Mouse (Mus musculus) embryonic facial prominence, embryonic 11.5 days (tissue): ENCODE measurements around the gene Grin2a. TPM values are rescaled to one million over a fixed set of nuclear protein-coding genes. Genes with fewer than 3 reads are reported as not detected.

Experiments used
- ATAC-seq: fragments of 200-750 bp; cut with Nextera tagmentation; replicated peaks from 2 replicates; pipeline ENCODE4 v1.8.0; 2017; ENCODE audit warnings: low read depth; ENCODE audit not compliant: insufficient number of reproducible peaks, low FRiP score, low TSS enrichment
- DNase-seq: peaks from one replicate; pipeline ENCODE4 v3.0.0-alpha.2; 2015; ENCODE audit warnings: low spot score
- H3K27ac ChIP-seq: fragments of 300-500 bp; sonication (generic); replicated peaks from 2 replicates; pipeline ENCODE4 v1.5.1; 2014; ENCODE audit warnings: mild to moderate bottlenecking, low read depth, low read length, control low read depth
- H3K27me3 ChIP-seq: fragments of 300-500 bp; sonication (generic); 2 replicates; pipeline ENCODE4 v1.6.1; 2014; ENCODE audit warnings: mild to moderate bottlenecking, low read length, moderate library complexity, mixed read lengths; ENCODE audit not compliant: control insufficient read depth, insufficient read depth
- H3K36me3 ChIP-seq: fragments of 300-500 bp; sonication (generic); replicated peaks from 2 replicates; pipeline ENCODE4 v1.6.1; 2014; ENCODE audit warnings: low read depth, mild to moderate bottlenecking, low read length, moderate library complexity, mixed read lengths; ENCODE audit not compliant: control insufficient read depth, insufficient read depth
- H3K4me1 ChIP-seq: fragments of 300-500 bp; sonication (generic); 2 replicates; pipeline ENCODE4 v1.6.1; 2014; ENCODE audit warnings: low read length, mixed read lengths; ENCODE audit not compliant: control insufficient read depth, insufficient read depth
- H3K4me2 ChIP-seq: fragments of 300-500 bp; sonication (generic); 2 replicates; pipeline ENCODE4 v1.6.1; 2014; ENCODE audit warnings: low read depth, mild to moderate bottlenecking, control low read depth, low read length, moderate library complexity
- H3K4me3 ChIP-seq: fragments of 300-500 bp; sonication (generic); 2 replicates; pipeline ENCODE4 v1.5.1; 2014; ENCODE audit warnings: low read depth, low read length, control low read depth
- H3K9ac ChIP-seq: fragments of 300-500 bp; sonication (generic); replicated peaks from 2 replicates; pipeline ENCODE4 v1.6.1; 2014; ENCODE audit warnings: mild to moderate bottlenecking, control low read depth, low read length
- H3K9me3 ChIP-seq: fragments of 300-500 bp; sonication (generic); replicated peaks from 2 replicates; pipeline ENCODE4 v1.6.1; 2016; ENCODE audit warnings: mild to moderate bottlenecking, low read length, inconsistent platforms, mixed read lengths; ENCODE audit not compliant: control insufficient read depth
- WGBS: fragments of 180-500 bp; shearing (Covaris S2); extraction: QIAGEN DNeasy Blood & Tissue Kit; methylation state at CpG from one replicate; pipeline ENCODE4 v1.1.7; 2014; 5-methylcytosine and 5-hydroxymethylcytosine counted together
- polyA plus RNA-seq: library from polyadenylated mRNA; unstranded; fragments of >200 nt; fragmentation: Nextera tagmentation; extraction: Ambion mirVana; gene quantifications from 2 replicates; pipeline ENCODE4 v1.2.1, GENCODE M21; 2014

Grin2a gene
- polyA plus RNA-seq, 1 experiment from 2014 or later = 0.22 TPM

DNA sequence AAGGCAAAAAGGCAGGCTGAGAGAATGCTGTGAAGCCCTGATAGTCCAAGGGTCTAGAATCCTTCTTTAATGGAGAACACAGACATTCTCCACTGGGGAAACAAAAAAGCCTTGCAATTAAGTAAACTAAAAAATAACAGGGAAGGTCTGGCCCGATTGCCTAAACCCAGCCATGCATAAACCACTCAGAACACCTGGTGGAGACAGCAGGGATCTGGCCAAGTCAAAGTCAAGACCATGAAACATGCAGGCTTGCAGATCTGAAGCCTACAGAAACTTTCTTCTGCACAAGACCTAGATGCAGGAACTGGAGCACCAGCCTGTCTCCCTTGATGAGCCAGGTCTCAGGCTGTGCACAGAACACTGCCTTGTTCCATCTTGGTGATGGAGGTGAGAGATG lies 36.0 kb downstream of the Grin2a start:
- DNase-seq (no peak), ATAC-seq (no peak)
- H3K4me2 ChIP-seq = no peak overlapping the region
- WGBS = 56% methylated on average over 1 of the region's 1 CpGs
- no peak overlapping the region for H3K9ac ChIP-seq
- H3K36me3 ChIP-seq = no peaks in the 10 kb centered on the region
- no peaks in the 10 kb centered on the region for H3K4me1 ChIP-seq
- H3K27ac ChIP-seq = no peak overlapping the region
- H3K9me3 ChIP-seq = no peaks in the 10 kb centered on the region
- H3K27me3 ChIP-seq = no peaks in the 10 kb centered on the region
- H3K4me3 ChIP-seq = no peak overlapping the region

DNA sequence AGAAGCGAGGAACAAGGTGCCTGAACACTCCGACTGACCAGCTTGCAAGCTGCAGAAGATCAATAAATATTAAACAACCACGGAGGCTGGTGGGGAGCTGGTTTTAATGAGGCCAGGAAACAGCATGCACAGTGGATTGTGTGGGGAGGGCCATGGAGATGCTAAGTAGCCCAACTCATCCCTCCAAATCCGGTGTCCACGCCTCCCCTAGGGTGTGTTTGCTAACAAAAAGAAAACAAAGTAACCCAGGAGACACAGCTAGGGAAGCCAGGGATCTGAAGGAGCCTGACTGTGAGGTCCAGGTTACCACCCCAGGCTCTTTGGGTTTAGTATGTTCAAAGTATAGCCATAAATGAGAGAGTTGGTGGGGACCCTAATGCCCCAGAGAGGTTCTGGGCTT lies 41.1 kb downstream of the Grin2a start:
- H3K4me3 ChIP-seq = no peak overlapping the region
- H3K27ac ChIP-seq = no peak overlapping the region
- no peak overlapping the region for H3K9ac ChIP-seq
- no peak overlapping the region for H3K4me2 ChIP-seq
- H3K36me3 ChIP-seq = no peaks in the 10 kb centered on the region
- DNase-seq (no peak), ATAC-seq (no peak)
- no peaks in the 10 kb centered on the region for H3K9me3 ChIP-seq
- 36% methylated on average over 5 of the region's 5 CpGs for WGBS
- H3K4me1 ChIP-seq = no peaks in the 10 kb centered on the region
- no peaks in the 10 kb centered on the region for H3K27me3 ChIP-seq

DNA sequence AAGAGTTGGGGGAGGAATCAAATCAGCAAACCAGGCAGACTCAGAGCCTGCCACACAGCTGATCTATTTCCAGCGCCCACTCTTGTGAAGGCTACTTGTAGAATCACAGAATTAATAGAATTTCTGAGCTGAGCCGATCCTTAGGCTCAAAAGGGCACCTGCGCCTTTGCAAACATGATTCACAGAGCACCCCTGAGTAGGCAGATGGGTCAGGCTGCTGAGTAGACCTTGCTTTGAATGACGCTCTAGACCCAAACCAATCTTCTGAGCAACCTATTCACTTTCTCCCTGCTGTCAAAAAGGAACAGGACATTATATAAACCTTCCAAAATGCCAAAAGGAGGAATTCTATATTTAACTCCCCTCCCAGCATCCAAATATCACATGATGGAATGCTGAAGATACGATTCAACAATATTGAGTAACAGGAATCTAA lies 41.9 kb downstream of the Grin2a start:
- WGBS = 85% methylated on average over 5 of the region's 5 CpGs
- ATAC-seq = no peak

DNA sequence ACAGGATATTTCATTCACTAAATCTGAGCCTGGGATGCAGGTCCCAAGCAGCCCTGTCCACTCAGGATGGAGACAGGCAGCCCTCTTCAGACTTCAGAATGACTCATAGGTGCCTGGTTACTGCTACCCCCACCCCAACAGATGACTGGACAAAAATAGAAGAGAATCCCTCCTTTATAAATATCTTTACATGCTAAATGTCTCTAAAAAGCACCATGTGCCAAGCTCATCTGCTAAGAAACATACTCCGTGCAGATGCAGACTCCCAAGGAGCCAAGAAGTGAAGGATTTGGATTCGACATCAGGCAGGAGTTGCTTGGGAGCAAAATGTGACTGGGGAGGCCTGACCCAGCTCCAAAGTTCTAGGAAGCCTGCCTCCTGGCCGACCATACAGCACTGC lies 46.1 kb downstream of the Grin2a start:
- Histone ChIP-seq H3K4me2 (no peak overlapping the region), H3K9ac (no peak overlapping the region), H3K27ac (no peak overlapping the region), H3K36me3 (no peaks in the 10 kb centered on the region), H3K9me3 (no peaks in the 10 kb centered on the region), H3K4me3 (no peak overlapping the region), H3K27me3 (no peaks in the 10 kb centered on the region), H3K4me1 (no peaks in the 10 kb centered on the region)
- ATAC-seq = no peak
- WGBS = 80% methylated on average over 3 of the region's 3 CpGs
- no peak for DNase-seq

More for the DNA sequence above, 41.9 kb downstream of the Grin2a start:
- no peak for DNase-seq
- no peaks in the 10 kb centered on the region for H3K4me1 ChIP-seq
- H3K9me3 ChIP-seq = no peaks in the 10 kb centered on the region
- no peak overlapping the region for H3K27ac ChIP-seq
- H3K27me3 ChIP-seq = no peaks in the 10 kb centered on the region
- no peak overlapping the region for H3K4me2 ChIP-seq
- H3K36me3 ChIP-seq = no peaks in the 10 kb centered on the region
- no peak overlapping the region for H3K4me3 ChIP-seq
- no peak overlapping the region for H3K9ac ChIP-seq

DNA sequence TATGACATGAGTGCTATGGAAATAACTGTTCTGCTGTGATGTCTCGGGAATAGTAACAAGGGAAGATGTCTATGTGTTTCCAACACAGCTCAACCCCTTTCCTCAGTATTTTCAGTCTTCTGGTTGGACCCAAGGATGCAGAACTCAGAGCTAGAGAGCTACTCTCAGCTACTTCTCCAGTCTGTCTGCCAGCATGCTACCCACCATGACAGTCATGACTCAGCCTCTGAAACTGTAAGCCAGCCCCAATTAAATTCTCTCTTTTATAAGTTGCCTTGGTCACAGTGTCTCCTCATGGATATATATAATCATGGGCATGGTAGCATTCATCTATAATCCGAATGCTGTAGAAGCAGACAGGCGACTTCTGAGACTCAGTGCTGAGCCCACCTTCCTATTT lies 47.9 kb downstream of the Grin2a start:
- 86% methylated on average over 3 of the region's 3 CpGs for WGBS
- no peaks in the 10 kb centered on the region for H3K4me1 ChIP-seq
- H3K27me3 ChIP-seq = no peaks in the 10 kb centered on the region
- no peak overlapping the region for H3K27ac ChIP-seq
- DNase-seq (no peak), ATAC-seq (no peak)
- no peaks in the 10 kb centered on the region for H3K9me3 ChIP-seq
- H3K4me2 ChIP-seq = no peak overlapping the region
- no peaks in the 10 kb centered on the region for H3K36me3 ChIP-seq
- no peak overlapping the region for H3K4me3 ChIP-seq
- H3K9ac ChIP-seq = no peak overlapping the region

DNA sequence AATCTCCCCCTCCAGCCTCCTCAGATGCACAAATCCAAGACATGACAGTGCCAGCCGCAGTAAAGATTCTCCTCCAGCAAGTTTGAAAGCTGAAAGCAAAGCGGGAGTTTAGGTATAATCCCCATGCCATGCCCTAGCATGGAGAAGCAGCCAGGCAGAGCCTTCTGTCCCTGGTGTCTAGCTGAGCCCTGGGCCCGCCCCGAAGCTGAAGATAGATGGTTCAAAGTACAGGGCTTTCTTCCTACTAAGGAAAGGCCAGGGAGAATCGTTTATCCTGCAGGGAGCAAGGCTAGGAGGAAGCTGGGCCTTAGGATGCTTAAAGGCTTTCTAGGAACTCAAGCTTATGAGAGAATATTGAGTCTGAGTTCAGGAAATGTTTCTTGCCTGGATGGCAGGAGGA lies 50.5 kb downstream of the Grin2a start:
- H3K9me3 ChIP-seq = no peaks in the 10 kb centered on the region
- no peak overlapping the region for H3K4me3 ChIP-seq
- no peak overlapping the region for H3K9ac ChIP-seq
- H3K4me2 ChIP-seq = no peak overlapping the region
- ATAC-seq (no peak), DNase-seq (no peak)
- H3K36me3 ChIP-seq = no peaks in the 10 kb centered on the region
- WGBS = 77% methylated on average over 5 of the region's 5 CpGs
- H3K27me3 ChIP-seq = no peaks in the 10 kb centered on the region
- no peak overlapping the region for H3K27ac ChIP-seq
- H3K4me1 ChIP-seq = no peaks in the 10 kb centered on the region

DNA sequence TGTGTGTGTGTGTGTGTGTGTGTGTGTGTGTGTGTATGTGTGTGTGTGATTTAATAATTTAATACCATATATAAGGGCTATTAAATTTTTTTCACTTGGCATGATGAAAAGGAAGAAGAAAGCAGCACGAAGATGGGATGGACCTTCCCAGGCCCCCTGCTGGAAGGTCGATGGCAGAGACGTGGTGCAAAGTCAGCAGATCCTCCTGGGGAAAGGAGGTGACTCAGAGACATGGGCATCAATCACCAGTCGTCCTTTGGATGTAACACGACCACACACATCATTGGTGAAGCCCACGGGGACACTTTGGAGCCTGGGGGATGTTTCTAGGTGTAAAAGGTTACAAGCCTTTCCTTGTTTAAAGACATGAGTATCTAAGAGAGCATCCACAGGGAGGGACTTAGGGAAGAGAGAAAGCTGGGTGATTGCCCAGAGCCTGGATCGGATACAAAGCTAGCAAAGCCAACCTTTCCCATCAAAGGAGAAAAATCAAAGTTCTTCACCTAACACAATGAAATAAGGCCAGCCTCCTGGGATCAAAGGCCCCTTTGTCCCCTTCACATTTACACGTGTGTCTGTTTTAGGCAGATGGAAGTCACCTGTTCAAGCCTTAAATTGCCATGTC lies 53.9 kb downstream of the Grin2a start:
- Histone ChIP-seq H3K27ac (no peak overlapping the region), H3K9ac (no peak overlapping the region), H3K4me2 (no peak overlapping the region), H3K4me1 (no peaks in the 10 kb centered on the region), H3K4me3 (no peak overlapping the region), H3K36me3 (no peaks in the 10 kb centered on the region), H3K9me3 (no peaks in the 10 kb centered on the region), H3K27me3 (no peaks in the 10 kb centered on the region)
- WGBS = 51% methylated on average over 8 of the region's 8 CpGs
- DNase-seq (no peak), ATAC-seq (no peak)

DNA sequence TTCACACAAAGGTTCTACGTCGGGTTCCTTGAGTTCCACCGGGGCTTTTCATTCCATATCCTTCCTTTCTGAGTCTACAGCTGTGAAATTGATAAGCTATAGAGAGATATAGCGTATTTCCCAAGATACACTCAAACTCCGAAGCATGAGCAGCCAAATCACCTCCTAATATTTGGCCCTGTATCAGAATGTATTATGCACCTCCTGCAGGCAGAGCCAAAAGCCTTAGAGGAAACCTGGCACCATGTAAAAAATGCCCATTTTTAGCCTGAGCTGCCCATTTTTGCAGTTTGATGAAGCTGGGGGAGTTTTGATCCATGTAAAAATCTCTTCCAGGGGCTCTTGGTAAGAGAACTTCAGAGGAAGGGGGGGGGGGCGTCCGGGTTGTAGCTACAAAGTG lies 54.6 kb downstream of the Grin2a start:
- no peaks in the 10 kb centered on the region for H3K27me3 ChIP-seq
- no peaks in the 10 kb centered on the region for H3K4me1 ChIP-seq
- H3K9me3 ChIP-seq = no peaks in the 10 kb centered on the region
- no peak overlapping the region for H3K9ac ChIP-seq
- H3K27ac ChIP-seq = no peak overlapping the region
- H3K36me3 ChIP-seq = no peaks in the 10 kb centered on the region
- no peak overlapping the region for H3K4me3 ChIP-seq
- no peak for DNase-seq
- 88% methylated on average over 7 of the region's 7 CpGs for WGBS
- no peak for ATAC-seq
- H3K4me2 ChIP-seq = no peak overlapping the region
